Mouse (Mus musculus): ENCODE results near the gene Pnp.
"Not testable (repeated sequence)": the region's sequence is repeated elsewhere in the genome, so short reads cannot be mapped to it uniquely, and the experiment has no call there.

DNA sequence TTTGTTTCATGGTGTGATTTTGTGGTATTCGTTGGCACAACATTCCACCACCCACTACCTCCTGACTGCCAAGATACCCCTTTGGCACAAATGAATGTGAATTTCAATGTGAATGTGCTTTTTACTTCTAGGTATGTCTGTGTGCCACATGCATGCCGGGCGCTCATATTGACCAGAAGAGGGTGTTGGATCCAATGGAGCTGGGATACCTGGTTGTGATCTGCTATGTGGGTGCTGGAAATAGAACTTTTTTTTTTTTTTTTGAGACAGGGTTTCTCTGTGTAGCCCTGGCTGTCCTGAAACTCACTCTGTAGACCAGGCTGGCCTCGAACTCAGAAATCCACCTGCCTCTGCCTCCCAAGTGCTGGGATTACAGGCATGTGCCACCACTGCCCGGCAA, 42.2 kb downstream of the Pnp start:
- TF ChIP-seq EP300 (IDR thresholded peaks at IDR 0.05; ENCODE audit: low read length); NELFE (IDR thresholded peaks at IDR 0.05; ENCODE audit: low read depth, low read length); POLR2A (IDR thresholded peaks at IDR 0.05; ENCODE audit: low read depth, low read length); CHD2 (IDR thresholded peaks at IDR 0.05; ENCODE audit: low read length); MAX (IDR thresholded peaks at IDR 0.05; ENCODE audit: low read length); CTCF (conservative IDR thresholded peaks at IDR 0.05 in 1 of 2, IDR thresholded peaks at IDR 0.05 in 1 of 2; ENCODE audit: low read depth in 2 of 2, low read length in 2 of 2); GABPA (IDR thresholded peaks at IDR 0.05; ENCODE audit: insufficient replicate concordance, low read depth, low read length): not testable (repeated sequence)
